Mouse (Mus musculus): Measurements from ENCODE around the gene Sik3. TPM values are rescaled to one million over a fixed set of nuclear protein-coding genes. Genes with fewer than 3 reads are reported as not detected.

The Sik3 gene
- polyA plus RNA-seq, 1 experiment from 2014 or later: 11.7 TPM

DNA sequence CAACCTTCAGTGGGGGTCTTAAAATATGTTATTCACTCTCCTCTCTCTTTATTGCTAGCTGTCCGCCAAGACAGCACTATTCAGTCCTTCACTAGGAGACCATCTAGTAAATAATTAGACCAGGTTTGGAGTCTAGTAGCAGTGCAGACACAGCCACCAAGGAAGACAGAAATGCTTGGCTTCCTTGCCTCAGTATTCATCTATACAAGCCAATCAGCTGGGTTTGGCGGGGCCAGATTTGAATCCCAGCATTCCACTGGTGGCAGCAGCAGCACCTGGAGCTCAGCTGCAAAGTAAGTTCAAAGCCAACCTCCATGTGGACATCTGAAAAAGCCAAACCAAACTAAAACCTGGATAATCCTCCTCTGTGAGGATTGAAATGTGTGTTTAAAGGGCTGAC, 47.6 kb downstream of the Sik3 start:
- Histone ChIP-seq H3K9me3 (replicated peaks) (no peaks in the 10 kb centered on the region), H3K36me3 (no peaks in the 10 kb centered on the region), H3K4me3 (no peak overlapping the region), H3K9ac (no peak overlapping the region), H3K27me3 (no peaks in the 10 kb centered on the region), H3K4me1 (replicated peaks) (peaks cover 10% of the 10 kb centered on the region), H3K27ac (no peak overlapping the region), H3K4me2 (no peak overlapping the region)
- WGBS: 81% methylated on average over 2 of the region's 2 CpGs
- ATAC-seq (replicated peaks; ENCODE audit: insufficient number of reproducible peaks, insufficient read depth, low FRiP score, low read depth): no peak

- Histone ChIP-seq H3K4me2 (no peak overlapping the region), H3K27me3 (no peaks in the 10 kb centered on the region), H3K9me3 (replicated peaks) (no peaks in the 10 kb centered on the region), H3K27ac (no peak overlapping the region), H3K9ac (no peak overlapping the region), H3K36me3 (no peaks in the 10 kb centered on the region), H3K4me1 (replicated peaks) (peaks cover 3% of the 10 kb centered on the region; the same call in 1 of the 2 replicates), H3K4me3 (no peak overlapping the region)
- WGBS: 67% methylated on average over 9 of the region's 9 CpGs
- no peak for ATAC-seq (replicated peaks; ENCODE audit: insufficient number of reproducible peaks, insufficient read depth, low FRiP score, low read depth)
Observed at GRCm38 (mm10) chr9:46061696-46062425, 49.2 kb downstream of the Sik3 start.

DNA sequence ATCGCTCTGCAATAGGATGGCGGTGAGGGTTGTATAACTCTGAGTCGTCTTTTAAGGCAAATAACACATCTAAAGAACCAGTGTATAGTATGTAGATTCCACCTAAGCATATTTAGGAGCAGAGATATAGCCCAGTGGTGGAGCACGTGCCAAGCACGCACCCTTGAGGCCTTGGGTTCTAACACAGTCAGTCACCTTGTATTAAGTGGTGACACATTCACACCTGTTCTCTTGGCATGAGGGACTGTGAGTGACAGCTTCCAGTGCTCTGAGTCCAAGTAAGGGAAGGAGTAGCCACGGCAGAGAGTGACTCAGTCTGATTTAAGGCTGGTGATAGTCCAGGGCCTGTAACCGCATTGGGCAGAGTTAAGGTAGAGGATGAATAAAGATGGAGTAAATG, 51.7 kb downstream of the Sik3 start:
- no peak for ATAC-seq (replicated peaks; ENCODE audit: insufficient number of reproducible peaks, insufficient read depth, low FRiP score, low read depth)
- no peaks in the 10 kb centered on the region for H3K9me3 ChIP-seq (replicated peaks)
- 81% methylated on average over 7 of the region's 7 CpGs for WGBS
- H3K36me3 ChIP-seq: no peaks in the 10 kb centered on the region
- H3K27me3 ChIP-seq: no peaks in the 10 kb centered on the region
- H3K4me2 ChIP-seq: no peak overlapping the region
- H3K9ac ChIP-seq: no peak overlapping the region
- H3K27ac ChIP-seq: no peak overlapping the region
- no peak overlapping the region for H3K4me3 ChIP-seq
- peaks cover 11% of the 10 kb centered on the region for H3K4me1 ChIP-seq (replicated peaks)

DNA sequence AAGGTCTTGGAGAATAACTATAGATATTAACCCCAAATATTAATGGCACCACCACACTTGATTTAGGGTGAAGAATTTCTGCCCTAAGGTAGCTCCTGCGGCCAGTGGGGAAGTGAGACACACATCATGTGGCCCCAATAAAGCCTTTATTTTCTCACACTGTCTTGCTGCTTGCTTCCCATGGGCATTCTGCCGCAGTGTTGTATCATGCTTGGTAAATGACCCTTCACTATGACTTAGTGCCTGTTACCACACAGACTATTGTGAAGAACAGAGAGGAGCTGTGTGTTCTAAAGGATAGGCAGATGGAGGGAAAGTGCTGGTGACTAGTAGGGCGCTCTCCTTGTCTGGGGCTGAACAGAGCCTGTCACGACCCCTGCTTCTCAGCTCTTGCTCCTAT, 54.1 kb downstream of the Sik3 start:
- Histone ChIP-seq H3K9ac (no peak overlapping the region), H3K4me1 (replicated peaks) (peaks cover 11% of the 10 kb centered on the region), H3K36me3 (no peaks in the 10 kb centered on the region), H3K27ac (no peak overlapping the region), H3K27me3 (no peaks in the 10 kb centered on the region), H3K4me2 (no peak overlapping the region), H3K4me3 (no peak overlapping the region), H3K9me3 (replicated peaks) (no peaks in the 10 kb centered on the region)
- no peak for ATAC-seq (replicated peaks; ENCODE audit: insufficient number of reproducible peaks, insufficient read depth, low FRiP score, low read depth)
- 86% methylated on average over 4 of the region's 4 CpGs for WGBS

DNA sequence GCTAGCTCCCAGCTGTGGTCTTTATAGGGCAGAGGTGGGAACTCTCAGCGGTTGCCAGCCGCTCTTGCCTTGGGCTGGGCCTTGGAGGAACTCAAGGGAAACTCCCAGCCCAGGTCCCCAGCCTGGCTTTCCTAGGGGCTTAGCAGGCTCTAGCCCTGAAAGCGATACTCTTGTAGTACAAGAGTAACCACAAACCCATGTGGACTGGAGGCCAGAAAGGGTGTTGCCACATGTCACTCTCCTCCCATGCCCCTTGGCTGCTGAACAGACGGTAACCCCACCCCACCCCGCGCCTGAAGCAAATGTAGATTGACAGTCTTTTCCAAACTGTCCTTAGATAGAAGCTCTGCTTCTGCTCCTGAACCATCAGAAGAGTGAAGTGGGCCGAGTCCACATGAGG, 55.1 kb downstream of the Sik3 start:
- H3K4me3 ChIP-seq: no peak overlapping the region
- peaks cover 8% of the 10 kb centered on the region; the same call in 1 of the 2 replicates for H3K4me1 ChIP-seq (replicated peaks)
- no peak for ATAC-seq (replicated peaks; ENCODE audit: insufficient number of reproducible peaks, insufficient read depth, low FRiP score, low read depth)
- no peaks in the 10 kb centered on the region for H3K27me3 ChIP-seq
- H3K9me3 ChIP-seq (replicated peaks): no peaks in the 10 kb centered on the region
- H3K4me2 ChIP-seq: no peak overlapping the region
- no peaks in the 10 kb centered on the region for H3K36me3 ChIP-seq
- WGBS: 65% methylated on average over 7 of the region's 7 CpGs
- no peak overlapping the region for H3K9ac ChIP-seq
- no peak overlapping the region for H3K27ac ChIP-seq

DNA sequence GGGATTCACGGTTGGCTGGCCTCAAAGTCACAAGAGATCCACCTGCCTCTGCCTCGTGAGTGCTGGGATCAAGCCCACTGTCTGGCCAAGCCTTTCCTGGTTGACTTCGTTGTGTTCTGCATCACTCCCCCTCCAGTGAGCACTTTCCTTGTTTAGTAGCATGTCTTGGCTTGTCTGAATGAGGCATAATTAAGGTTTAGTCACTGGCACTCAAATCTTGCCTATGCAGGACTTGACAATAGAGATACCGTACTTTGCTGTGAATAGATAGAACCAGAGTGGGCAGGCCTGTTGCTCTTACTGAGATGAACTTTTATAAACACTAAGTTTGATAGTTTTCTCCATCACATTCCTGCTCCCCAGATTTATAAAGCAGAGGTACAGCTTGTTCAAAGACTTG, 56.4 kb downstream of the Sik3 start:
- peaks cover 8% of the 10 kb centered on the region; the same call in 1 of the 2 replicates for H3K4me1 ChIP-seq (replicated peaks)
- H3K4me3 ChIP-seq: no peak overlapping the region
- no peak for ATAC-seq (replicated peaks; ENCODE audit: insufficient number of reproducible peaks, insufficient read depth, low FRiP score, low read depth)
- no peak overlapping the region for H3K9ac ChIP-seq
- H3K36me3 ChIP-seq: no peaks in the 10 kb centered on the region
- H3K4me2 ChIP-seq: no peak overlapping the region
- no peaks in the 10 kb centered on the region for H3K9me3 ChIP-seq (replicated peaks)
- WGBS: 75% methylated on average over 4 of the region's 4 CpGs
- no peaks in the 10 kb centered on the region for H3K27me3 ChIP-seq
- no peak overlapping the region for H3K27ac ChIP-seq

DNA sequence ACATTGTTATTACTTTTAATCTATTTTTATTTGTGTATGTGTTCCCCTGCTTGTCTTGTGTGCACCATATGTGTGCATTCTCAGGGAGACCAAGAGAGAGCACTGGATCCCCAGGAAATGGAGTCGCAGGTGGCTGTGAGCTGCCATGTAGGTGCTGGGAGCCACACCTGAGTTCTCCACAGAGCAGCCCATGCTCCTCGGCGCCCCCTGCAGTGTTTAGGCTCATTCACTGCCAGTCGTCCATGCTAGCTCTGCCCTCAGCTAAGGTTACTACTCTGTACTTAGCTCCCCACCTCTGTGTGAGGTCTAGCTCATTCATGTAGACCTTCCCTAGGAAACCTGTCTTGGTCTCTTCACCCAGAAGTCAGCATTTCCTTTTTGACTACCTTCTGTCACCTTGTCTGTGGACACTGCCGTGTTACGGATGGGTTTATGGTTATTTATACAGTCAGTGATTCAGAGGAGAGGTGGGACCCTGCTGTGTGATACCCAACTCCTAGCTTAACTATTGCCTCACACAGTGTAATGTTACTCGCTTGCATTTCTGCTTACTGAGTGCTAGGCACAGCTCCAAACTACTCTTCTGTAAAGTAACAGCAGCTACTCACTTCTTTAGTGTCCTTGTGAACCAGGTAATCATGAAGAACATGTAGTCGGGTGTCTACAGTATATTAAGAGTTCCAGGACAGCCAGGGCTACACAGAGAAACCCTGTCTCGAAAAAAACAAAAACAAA, 59.6 kb downstream of the Sik3 start:
- WGBS: 76% methylated on average over 9 of the region's 9 CpGs
- ATAC-seq (replicated peaks; ENCODE audit: insufficient number of reproducible peaks, insufficient read depth, low FRiP score, low read depth): no peak
- no peaks in the 10 kb centered on the region for H3K36me3 ChIP-seq

GRCm38 (mm10) chr9:46073443-46073842, 60.8 kb downstream of the Sik3 start:
- H3K36me3 ChIP-seq: no peaks in the 10 kb centered on the region
- 0 out of 2 replicates have a peak, but pooled peaks cover 2% of the 10 kb centered on the region for H3K4me1 ChIP-seq (replicated peaks)
- no peaks in the 10 kb centered on the region for H3K27me3 ChIP-seq
- no peaks in the 10 kb centered on the region for H3K9me3 ChIP-seq (replicated peaks)
- ATAC-seq (replicated peaks; ENCODE audit: insufficient number of reproducible peaks, insufficient read depth, low FRiP score, low read depth): no peak
- 65% methylated on average over 3 of the region's 3 CpGs for WGBS
- no peak overlapping the region for H3K9ac ChIP-seq
- H3K4me3 ChIP-seq: no peak overlapping the region
- no peak overlapping the region for H3K27ac ChIP-seq
- no peak overlapping the region for H3K4me2 ChIP-seq

More for the DNA sequence above, 59.6 kb downstream of the Sik3 start:
- H3K4me1 ChIP-seq (replicated peaks): peaks cover 8% of the 10 kb centered on the region; the same call in 1 of the 2 replicates
- H3K4me2 ChIP-seq: no peak overlapping the region
- no peaks in the 10 kb centered on the region for H3K27me3 ChIP-seq
- no peak overlapping the region for H3K4me3 ChIP-seq
- H3K9ac ChIP-seq: no peak overlapping the region
- no peak overlapping the region for H3K27ac ChIP-seq
- no peaks in the 10 kb centered on the region for H3K9me3 ChIP-seq (replicated peaks)

GRCm38 (mm10) chr9:46075578-46075977, 63.0 kb downstream of the Sik3 start:
- H3K27ac ChIP-seq: no peak overlapping the region
- H3K9ac ChIP-seq: no peak overlapping the region
- H3K27me3 ChIP-seq: no peaks in the 10 kb centered on the region
- H3K4me2 ChIP-seq: no peak overlapping the region
- no peaks in the 10 kb centered on the region for H3K9me3 ChIP-seq (replicated peaks)
- H3K4me1 ChIP-seq (replicated peaks): no peaks in the 10 kb centered on the region
- no peak for ATAC-seq (replicated peaks; ENCODE audit: insufficient number of reproducible peaks, insufficient read depth, low FRiP score, low read depth)
- H3K36me3 ChIP-seq: no peaks in the 10 kb centered on the region
- 60% methylated on average over 2 of the region's 2 CpGs for WGBS
- no peak overlapping the region for H3K4me3 ChIP-seq

- H3K9me3 ChIP-seq (replicated peaks): no peaks in the 10 kb centered on the region
- no peaks in the 10 kb centered on the region for H3K27me3 ChIP-seq
- no peak overlapping the region for H3K4me2 ChIP-seq
- 37% methylated on average over 6 of the region's 6 CpGs for WGBS
- ATAC-seq (replicated peaks; ENCODE audit: insufficient number of reproducible peaks, insufficient read depth, low FRiP score, low read depth): no peak
- H3K4me1 ChIP-seq (replicated peaks): peaks cover 16% of the 10 kb centered on the region
- H3K36me3 ChIP-seq: no peaks in the 10 kb centered on the region
- no peak overlapping the region for H3K9ac ChIP-seq
- H3K27ac ChIP-seq: peak overlapping the region; percentile 37
- no peak overlapping the region for H3K4me3 ChIP-seq
Observed at GRCm38 (mm10) chr9:46082381-46082821, 69.8 kb downstream of the Sik3 start.

- H3K9me3 ChIP-seq (replicated peaks): no peaks in the 10 kb centered on the region
- no peaks in the 10 kb centered on the region for H3K27me3 ChIP-seq
- H3K4me2 ChIP-seq: no peak overlapping the region
- no peak for ATAC-seq (replicated peaks; ENCODE audit: insufficient number of reproducible peaks, insufficient read depth, low FRiP score, low read depth)
- no peak overlapping the region for H3K9ac ChIP-seq
- H3K4me3 ChIP-seq: no peak overlapping the region
- H3K36me3 ChIP-seq: no peaks in the 10 kb centered on the region
- H3K27ac ChIP-seq: no peak overlapping the region
- 78% methylated on average over 7 of the region's 7 CpGs for WGBS
- H3K4me1 ChIP-seq (replicated peaks): peaks cover 16% of the 10 kb centered on the region
Observed at GRCm38 (mm10) chr9:46083490-46083893, 70.9 kb downstream of the Sik3 start.
